Mouse (Mus musculus): Measurements from ENCODE around the gene Meis1.

Meis1 gene

DNA sequence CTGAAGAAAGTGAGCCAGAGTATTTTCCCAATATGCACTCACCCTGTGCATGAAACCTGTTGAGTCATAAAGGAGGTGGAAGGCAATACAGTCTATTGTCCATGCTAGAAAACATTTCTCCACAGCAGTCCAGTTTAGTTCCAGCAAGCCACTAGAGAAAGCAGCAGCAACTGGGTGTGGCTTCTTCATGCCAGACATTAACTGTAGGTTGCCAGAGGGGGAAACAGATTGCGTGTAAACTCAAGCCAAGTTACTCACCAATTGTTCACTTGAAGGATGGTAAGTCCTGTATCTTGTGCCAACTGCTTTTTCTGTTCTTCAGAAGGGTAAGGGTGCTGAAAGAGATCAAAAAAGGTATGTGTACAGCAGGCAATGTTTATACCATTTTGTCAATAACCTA is 113.4 kb downstream of the Meis1 start:
- in situ Hi-C loops (cut with MboI): no loop called here

DNA sequence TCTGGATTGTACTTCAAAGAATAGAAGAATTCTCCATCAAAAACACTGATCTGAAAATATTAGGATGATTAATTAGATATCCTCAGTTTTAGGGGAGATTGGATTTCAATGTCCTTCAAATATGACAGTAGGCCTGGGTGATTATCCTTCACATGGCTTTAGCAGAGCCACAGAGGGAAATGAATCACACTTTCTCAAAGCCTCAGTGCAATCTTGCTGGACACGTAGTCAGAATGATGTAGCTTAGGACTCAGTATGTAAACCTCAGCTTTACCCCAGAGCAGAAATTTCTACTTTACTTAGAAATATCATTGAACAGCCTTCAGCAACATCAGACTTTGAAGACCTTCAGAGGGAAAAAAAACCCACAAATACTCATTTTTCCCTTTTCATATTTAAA is 113.9 kb downstream of the Meis1 start:
- in situ Hi-C loops (cut with MboI): no loop called here

GRCm38 (mm10) chr11:18904285-18904684 is 114.5 kb downstream of the Meis1 start:
- in situ Hi-C loops (cut with MboI): no loop called here

DNA sequence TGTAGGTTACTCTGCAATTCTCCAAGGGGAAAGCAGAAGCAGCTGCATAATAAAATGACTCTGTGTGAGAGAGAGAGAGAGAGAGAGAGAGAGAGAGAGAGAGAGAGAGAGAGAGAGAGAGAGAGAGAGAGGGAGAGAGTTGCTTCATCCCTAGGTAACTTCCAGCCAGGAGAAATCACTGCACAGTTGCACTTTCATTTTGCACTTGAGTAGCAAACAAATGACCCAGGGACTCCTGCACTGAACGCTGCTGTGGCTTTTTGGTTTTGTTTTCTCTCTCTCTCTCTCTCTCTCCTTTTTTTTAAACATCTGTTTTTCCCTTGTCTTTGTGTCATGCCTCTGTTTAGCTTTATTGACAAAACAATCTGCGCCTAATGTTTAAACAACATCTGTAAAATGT is 118.3 kb downstream of the Meis1 start:
- in situ Hi-C loops (cut with MboI): no loop called here

- in situ Hi-C loops (cut with MboI): no loop called here
These were observed 119.9 kb downstream of the Meis1 start for GRCm38 (mm10) chr11:18898862-18899261.

GRCm38 (mm10) chr11:18897921-18898646 is 120.7 kb downstream of the Meis1 start:
- in situ Hi-C loops (cut with MboI): no loop called here

GRCm38 (mm10) chr11:18897250-18897649 is 121.5 kb downstream of the Meis1 start:
- in situ Hi-C loops (cut with MboI): no loop called here

DNA sequence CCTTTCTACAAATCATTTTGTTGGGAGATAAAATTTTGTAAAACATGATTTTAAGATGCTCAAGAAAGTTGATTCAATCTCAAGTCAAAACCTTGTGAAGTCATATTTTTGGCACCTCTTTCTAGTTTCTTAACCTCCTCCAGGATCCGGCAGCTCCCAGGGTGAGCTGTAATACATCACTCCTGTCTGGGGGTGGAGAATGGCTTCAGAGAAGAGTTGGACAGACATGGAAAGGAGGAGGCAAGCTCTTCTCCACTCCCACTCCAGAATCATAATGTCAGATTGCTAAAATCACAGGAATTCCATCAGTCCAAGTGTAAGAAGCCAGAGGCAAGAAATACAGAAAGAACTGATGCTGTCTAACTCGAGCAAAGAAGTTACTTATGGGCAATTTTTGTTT is 126.3 kb downstream of the Meis1 start:
- in situ Hi-C loops (cut with MboI): no loop called here

- in situ Hi-C loops (cut with MboI): no loop called here
These were observed 129.6 kb downstream of the Meis1 start for GRCm38 (mm10) chr11:18889139-18889538.

GRCm38 (mm10) chr11:18888651-18889050 is 130.1 kb downstream of the Meis1 start:
- in situ Hi-C loops (cut with MboI): no loop called here

GRCm38 (mm10) chr11:18885729-18886325 is 133.0 kb downstream of the Meis1 start:
- in situ Hi-C loops (cut with MboI): no loop called here

DNA sequence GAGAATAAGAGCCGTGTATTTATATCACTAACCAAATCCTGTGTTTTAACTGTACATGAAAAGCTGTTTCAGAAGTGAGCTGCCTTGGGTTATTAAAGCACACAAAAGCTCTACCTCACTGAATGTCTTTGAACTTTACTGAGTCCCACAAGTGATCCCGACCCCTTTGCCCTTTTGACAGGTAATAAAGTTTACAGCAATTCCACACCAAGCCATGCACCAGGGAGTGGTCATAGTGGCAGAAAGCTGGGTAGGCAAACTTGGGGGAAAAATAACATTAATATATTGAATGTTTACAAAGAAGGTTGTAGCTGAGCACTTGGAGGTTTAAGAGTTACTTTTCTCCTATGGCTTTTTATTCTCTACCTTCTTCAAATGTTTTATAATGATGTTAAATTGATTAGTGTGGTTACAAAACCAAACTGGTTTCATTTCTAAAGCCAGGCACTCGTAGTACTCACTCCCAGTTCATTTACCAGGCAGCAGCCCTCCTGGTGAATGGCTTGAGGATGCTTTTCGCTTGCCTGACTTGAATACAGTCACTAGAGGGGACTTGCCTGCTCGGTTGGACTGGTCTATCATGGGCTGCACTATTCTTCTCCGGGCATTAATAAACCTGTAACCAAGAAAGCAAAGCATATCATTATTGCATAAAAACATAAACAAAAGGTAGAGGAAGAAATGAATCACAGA is 133.6 kb downstream of the Meis1 start:
- in situ Hi-C loops (cut with MboI): no loop called here

GRCm38 (mm10) chr11:18883987-18884386 is 134.8 kb downstream of the Meis1 start:
- in situ Hi-C loops (cut with MboI): no loop called here

- in situ Hi-C loops (cut with MboI): no loop called here
These were observed 135.3 kb downstream of the Meis1 start for GRCm38 (mm10) chr11:18883507-18883881.

GRCm38 (mm10) chr11:18882747-18883506 is 135.9 kb downstream of the Meis1 start:
- in situ Hi-C loops (cut with MboI): no loop called here

GRCm38 (mm10) chr11:18882315-18882714 is 136.5 kb downstream of the Meis1 start:
- in situ Hi-C loops (cut with MboI): no loop called here

DNA sequence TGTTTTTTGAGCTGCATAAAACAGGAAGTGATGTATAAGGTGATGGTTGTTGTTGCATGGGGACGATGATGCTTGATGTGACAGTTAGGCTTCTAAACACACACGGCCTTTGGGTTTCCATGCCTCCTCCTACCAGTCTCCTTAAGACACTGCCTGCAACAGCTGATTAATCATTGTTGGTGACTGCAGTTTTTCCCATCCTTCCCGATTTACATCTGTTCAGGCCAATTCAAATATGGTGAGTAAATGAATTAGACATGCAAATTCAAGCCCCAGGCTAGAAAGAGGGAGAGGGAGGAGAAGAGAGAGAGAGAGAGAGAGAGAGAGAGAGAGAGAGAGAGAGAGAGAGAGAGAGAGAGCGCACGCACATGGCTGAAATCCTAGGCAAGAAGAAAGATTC is 138.0 kb downstream of the Meis1 start:
- in situ Hi-C loops (cut with MboI): no loop called here

DNA sequence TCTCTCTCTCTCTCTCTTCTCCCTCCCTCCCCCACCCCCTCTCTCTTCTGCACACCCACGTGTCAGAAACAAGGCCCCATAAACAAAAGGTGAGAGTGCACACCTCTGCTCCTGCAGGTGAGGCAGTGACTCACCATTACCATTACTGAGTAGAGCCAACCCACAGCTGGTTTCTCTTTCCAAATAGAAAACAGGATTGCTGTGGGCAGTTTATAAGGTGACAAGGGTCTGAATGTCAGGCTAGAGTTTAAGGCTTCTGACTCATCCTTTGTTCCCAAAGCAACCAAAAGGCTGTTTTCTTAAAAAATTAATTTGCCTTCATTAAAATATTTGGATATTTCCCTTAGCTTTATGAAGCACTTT is 139.3 kb downstream of the Meis1 start:
- in situ Hi-C loops (cut with MboI): no loop called here

GRCm38 (mm10) chr11:18878748-18879455 is 139.9 kb downstream of the Meis1 start:
- in situ Hi-C loops (cut with MboI): no loop called here

DNA sequence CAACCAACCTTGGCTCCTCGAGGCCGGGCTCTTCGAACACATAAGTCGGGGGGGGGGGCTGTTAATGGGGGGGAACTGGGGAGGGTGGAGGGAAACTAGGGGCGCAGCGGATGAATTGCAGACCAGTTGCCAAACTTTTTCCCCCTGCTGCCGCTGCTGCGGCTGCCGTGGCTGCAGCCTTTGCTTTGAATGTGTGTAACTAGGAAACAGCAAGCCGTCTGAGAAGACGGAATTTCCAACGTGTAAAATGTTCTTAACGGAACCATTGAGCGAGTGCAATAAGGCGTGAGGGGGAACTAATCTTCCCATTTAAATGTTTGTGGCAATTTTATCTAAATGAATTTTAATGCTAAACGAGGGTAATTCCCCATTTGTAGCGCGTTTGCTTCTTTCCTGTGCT is 140.8 kb downstream of the Meis1 start:
- in situ Hi-C loops (cut with MboI): no loop called here

DNA sequence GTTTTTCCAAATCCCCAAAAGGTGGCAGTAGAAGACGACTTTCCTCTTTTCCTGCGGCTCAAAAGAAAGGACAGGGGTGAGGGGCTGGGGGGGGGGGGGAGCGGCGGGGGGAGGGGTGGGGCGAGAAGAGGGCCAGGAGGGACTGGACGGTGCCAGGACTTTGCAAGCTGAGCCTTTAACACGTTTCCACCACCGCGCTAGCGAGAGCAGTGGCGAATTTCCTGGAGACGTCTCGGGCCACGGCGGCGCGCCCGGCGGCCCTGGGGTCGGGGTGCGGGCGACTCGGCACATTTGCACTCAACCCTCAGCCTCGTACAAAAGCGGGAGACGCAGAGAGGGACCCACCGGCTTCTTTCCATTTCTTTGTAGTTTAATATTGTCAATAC is 141.2 kb downstream of the Meis1 start:
- in situ Hi-C loops (cut with MboI): no loop called here

Data from mature B cell (primary cell).